Mouse (Mus musculus) common myeloid progenitor, adult 5-6 weeks (primary cell): Measurements from ENCODE around the gene Cyp46a1. TPM values are rescaled to one million over a fixed set of nuclear protein-coding genes. Genes with fewer than 3 reads are reported as not detected.

Source experiments
- ATAC-seq: replicated peaks from 2 replicates; pipeline ENCODE4 v1.8.0; 2016; ENCODE audit warnings: low read depth, mild to moderate bottlenecking, moderate TSS enrichment, inconsistent platforms; ENCODE audit not compliant: poor library complexity, severe bottlenecking
- total RNA-seq: library from RNA; stranded (forward); fragments of 200-1000, 187-1606 nt; gene quantifications from 2 replicates; pipeline ENCODE4 v1.2.3, GENCODE M21; 2017

Gene Cyp46a1
- total RNA-seq, 1 experiment from 2014 or later: not detected

DNA sequence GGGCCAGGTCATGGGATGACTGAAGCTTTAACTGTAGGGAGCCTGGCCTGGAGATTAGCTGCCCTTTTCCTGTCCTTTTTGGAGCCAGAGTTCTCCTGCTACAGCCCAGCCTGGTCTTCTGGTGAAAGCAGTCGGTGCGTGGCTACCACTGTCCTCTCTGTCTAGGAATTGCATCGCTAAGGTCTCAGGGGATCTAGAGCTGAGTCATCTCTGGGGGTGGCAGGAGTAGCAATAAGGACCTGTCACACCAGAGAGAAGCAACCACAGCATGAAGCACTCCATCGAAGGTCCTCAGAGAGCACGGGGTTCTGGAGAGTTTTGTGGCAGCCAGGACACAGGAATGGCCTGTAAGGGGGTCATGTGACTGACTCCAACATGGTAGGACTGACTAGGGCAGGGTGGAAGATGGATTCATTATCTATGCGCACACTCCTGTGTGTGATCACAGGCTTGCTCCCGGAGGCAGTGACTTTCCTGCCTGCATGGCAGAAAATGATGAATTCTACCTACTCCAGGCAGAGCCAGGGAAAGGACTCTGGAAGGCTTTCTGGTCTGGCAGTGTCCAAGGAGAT lies 23.6 kb upstream of the Cyp46a1 start:
- no peak for ATAC-seq

DNA sequence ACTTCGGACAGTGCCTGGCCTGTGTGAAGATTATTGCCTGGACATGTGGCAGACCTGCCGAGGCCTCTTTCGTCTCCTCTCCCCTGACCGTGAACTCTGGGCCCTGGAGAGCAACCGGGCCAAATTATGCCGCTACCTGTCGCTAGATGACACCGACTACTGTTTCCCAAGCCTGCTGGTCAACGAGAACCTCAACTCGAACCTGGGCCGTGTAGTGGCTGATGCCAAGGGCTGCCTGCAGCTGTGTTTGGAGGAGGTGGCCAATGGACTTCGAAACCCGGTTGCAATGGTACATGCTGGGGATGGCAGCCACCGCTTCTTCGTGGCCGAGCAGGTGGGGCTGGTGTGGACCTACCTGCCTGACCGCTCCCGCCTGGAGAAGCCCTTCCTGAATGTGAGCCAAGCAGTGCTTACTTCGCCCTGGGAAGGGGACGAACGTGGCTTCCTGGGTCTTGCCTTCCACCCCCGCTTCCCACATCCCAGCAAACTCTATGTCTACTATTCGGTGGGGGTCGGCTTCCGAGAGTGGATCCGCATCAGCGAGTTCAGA lies 22.4 kb upstream of the Cyp46a1 start:
- ATAC-seq: no peak

DNA sequence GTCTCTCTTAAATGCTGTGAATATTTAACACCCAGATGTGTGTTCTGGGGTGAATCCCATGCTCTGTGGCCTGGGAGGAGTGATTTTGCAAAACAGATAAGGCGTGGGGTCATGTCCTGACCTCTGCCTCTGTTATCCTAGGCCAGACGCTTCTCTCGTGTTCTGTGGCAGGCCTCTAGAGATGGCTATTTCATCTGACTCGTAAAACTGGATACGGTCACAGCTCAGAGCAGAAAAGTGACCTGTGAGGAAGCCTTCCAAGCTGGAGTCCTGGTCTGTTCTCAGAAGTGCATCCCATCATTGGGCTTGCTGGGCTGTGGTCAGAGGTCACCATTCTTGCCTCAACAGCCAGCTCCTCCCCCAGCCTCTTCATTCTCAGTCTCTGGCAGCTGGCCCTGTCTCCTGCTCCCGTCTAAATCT lies 21.7 kb upstream of the Cyp46a1 start:
- ATAC-seq: no peak

DNA sequence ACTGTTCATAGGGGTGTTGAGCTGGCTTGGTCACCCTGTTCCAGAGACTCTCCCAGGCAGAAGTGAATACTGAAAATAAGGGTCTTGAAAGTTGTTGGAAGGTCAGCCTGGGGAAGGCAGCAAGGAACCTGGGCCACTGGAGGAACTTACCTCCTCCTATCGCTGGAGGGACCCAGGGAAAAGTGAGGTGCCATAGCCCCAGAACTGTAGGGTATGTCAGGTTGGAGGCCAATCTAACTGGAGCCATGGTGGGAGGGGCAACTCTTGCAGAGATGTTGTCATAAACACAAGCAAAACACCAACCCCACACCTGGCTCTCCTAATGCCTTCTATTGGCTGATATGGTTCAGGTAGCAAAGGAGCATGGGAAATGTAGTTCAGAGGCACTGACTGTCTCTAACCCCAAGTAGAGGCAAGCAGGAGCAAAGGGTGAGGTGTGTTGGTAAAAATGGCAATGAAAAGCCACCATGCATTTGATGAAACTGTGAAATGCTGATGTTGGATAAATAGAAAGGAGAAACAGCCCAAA lies 20.9 kb upstream of the Cyp46a1 start:
- ATAC-seq: no peak

DNA sequence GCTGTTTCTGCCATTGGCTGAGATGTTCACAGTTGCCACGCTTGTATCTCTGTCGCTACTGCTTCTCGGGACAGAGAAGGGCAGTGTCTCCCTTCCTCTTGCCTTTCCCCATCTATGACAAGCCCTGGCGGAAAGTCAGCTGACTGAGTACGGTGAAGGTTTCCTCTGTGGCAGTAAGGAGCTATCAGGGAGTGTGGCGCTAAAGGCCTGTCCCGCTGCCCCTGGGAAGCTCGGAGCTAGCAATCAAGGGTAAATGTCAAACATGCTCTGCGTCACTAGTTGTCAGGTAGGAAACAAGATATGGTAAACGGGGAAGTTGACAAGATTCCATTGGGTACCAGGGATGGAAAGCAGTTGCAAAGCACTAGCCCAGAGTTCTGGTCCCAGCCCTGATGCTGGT lies 18.4 kb upstream of the Cyp46a1 start:
- ATAC-seq: no peak

DNA sequence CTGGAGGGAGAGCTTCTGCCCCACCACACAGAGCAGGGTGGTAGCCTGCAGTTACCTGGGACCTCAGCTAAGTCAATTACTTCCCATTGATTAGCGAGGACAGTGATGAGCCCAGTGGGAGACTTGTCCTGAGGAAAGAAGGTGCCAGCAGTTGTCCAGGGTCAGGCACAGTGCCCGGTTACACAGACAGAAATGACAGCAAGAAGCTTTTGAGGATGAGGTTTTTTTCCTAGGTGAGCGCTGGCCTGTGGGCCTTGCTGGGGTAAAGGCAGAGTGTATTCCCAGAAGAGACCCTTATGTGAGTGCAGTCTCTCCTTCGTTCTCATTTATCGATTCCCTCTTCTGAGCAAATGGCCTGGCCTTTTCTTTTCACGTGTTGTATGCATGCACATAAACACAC lies 17.5 kb upstream of the Cyp46a1 start:
- no peak for ATAC-seq

DNA sequence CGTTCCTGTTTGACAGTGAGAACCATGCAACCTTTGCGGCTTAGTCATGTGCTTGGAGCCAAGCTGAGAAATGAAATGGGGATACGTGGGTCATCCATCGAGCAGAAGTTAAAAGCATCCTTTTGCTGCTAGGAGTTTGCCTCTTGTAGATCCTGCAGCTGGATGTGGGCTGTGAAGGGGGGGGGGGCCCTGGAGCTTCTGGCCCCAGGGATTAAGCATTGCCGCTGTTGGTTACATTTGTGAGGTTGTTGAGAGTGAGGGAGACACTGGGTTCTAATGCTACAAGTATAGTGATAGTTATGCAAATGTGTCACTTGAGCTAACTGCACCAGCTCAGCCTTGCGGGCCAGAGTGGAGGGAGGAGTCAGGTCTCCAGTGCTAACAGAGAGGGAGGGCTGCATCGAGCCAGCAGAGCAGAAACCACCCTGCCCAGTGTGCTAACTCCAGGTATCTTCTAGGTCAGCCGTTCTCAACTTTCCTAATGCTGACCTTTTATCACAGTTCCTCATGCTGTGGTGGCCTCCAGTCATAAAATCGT lies 16.9 kb upstream of the Cyp46a1 start:
- ATAC-seq: no peak

DNA sequence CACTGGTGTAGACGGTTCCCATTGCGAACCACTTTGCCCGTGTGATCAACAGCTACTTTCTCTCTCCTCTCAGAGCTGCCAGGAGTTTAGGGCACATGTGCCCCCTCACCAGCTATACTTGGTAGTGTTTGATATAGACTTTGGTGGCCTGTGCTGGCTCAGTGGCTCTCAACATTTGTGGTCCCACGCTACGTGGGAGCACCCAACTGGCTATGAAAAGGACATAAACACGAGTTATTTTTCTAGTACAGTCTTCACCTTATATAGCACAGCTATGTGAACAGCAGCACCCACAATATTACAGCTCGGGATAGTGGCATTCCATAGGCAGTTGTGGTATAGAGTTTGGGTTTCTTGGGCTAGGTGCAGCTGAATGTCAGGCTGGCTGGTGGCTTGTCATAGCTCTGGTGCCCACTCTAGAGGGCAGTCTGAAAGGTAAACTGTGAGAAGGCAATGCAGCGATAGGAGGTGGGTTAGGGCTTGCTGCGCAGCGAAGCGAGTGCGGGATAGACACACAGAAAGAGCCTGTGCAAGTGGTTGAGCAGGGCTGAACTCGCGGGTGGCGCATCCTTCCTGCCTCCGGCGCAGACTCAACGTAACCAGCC lies 16.3 kb upstream of the Cyp46a1 start:
- 0 out of 2 replicates have a peak, but pooled peaks have one; percentile 12 for ATAC-seq

DNA sequence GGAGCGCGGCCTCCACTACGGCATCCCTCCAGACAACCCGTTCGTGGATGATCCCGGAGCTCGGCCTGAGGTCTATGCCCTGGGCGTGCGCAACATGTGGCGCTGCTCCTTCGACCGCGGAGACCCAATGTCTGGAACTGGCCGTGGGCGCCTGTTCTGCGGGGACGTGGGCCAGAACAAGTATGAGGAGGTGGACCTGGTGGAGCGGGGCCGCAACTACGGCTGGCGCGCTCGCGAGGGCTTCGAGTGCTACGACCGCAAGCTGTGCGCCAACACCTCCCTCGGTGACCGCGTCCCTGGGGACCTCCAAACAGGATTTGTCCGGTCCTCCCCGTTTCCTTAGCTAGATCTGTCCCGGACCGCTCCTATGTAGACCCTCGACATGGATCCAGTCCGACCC lies 15.7 kb upstream of the Cyp46a1 start:
- 0 out of 2 replicates have a peak, but pooled peaks have one; percentile 30 for ATAC-seq

DNA sequence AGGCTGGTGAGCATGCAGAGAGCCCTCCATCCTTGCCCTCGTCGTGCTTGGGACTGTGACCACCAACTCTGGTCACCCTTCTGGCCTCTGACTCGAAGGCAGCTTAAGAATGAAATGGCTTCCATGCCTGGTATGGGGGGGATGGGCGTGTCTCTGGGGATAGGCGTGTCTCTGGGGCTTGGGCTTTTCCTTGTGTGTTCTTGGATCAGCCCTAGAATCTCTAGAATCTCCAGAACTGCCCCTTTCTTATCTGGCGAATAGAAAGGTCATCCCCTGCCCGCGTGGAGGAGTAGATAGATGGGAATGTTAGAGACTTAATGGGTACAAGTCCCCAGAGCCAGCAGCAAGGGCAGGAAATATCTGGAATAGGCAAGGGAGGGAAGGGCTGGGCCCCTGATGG lies 14.1 kb upstream of the Cyp46a1 start:
- no peak for ATAC-seq

DNA sequence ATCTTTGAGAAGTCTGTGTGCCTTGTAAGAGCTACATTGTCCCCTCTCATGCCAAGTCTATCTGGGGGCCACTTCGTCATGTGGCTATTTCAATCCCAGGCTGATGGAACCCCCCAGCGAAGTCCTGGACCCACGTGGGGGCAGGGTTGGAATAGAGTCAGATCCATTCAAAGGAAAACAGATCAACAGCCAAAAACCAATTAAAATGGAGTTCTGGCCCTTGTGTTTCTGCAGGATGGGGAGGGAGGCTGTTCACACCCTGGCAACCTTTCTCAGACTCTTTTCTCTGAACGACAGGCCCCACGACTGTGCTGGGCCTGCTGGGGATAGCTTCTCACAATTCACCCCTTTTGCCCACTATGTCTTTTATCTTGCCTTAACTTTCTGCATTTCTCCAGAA lies 7.8 kb upstream of the Cyp46a1 start:
- no peak for ATAC-seq

DNA sequence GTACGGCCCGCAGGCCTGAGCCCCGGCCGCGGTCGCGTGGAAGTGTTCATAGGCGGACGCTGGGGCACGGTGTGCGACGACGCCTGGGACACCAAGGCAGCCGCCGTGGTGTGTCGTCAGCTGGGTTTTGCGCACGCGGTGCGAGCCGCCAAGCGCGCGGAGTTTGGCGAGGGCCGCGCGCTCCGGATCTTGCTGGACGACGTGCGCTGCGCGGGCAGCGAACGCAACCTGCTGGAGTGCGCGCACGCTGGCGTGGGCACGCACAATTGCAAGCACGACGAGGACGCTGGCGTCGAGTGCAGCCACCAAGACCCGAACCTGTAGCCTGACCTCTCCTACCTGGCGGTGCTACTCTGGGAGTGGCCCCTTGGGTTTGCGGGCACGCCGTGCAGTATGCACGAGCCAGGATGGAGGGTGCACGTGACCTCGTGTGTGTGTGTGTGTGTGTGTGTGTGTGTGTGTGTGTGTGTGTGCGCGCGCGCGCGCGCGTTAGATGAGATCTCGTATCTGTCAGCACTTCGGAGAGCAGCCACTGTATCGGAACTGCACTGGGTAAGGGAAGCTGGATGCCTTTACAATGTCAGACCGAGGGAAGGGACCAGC lies 6.2 kb upstream of the Cyp46a1 start:
- ATAC-seq: peak; percentile 31; the same call in 1 of the 2 replicates

DNA sequence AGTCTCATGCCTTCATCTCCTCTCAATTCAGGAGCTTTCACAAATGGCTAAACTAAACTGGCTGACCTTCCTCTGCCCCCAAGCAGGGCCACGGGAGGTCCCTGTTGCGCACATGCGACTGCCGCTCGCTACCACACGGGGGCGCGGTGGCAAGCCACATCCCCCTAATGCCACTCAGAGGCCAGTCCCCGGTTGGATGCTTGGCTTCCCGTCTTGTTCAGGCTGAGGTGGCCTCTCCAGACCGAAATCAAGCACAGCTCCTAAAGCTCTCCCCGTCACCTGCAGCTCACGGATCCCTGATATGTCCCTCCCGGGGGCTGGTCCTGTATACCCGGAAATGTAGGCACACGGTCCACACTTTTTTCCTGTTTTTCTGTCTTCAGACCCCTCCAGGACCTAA lies 1.1 kb upstream of the Cyp46a1 start:
- ATAC-seq: peak; percentile 75

DNA sequence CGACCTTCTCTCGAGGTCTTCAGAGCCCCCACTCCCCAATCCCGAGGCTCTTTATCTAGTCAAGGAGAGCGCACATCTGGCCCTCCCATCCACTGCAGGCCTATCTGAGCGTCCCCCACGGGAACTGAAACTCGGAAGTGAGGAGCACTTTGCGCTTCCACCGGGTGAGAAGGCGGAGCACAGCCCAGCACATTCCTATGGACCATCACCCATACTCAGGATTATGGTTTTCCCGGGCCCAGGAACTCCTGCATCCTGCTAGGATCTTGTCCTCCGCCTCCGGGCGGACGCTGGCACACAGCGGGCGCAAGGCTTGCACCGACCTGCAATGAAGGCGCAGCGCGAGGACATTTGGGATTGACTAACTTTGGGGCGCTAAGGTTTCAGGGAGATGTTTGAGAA lies 699 bp upstream of the Cyp46a1 start:
- peak; percentile 53 for ATAC-seq

DNA sequence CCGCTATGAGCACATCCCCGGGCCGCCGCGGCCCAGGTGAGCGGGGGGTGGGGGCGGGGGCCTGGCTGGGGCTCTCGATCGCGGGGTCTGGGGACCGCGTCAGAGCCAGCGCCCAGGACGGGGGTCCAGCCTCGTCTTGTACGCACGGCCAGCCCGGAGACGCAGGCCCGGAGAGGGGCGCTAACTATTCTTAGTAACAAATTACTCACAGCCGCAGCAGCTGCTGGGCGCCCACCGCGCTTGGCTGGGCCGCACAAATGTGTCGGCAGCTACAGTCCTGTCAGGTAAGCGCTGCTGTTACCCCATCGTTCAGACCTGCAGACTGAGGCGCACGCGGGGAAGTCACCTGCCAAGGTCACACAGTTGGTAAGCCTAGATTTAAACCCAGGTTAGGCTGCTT lies 348 bp downstream of the Cyp46a1 start:
- no peak for ATAC-seq

DNA sequence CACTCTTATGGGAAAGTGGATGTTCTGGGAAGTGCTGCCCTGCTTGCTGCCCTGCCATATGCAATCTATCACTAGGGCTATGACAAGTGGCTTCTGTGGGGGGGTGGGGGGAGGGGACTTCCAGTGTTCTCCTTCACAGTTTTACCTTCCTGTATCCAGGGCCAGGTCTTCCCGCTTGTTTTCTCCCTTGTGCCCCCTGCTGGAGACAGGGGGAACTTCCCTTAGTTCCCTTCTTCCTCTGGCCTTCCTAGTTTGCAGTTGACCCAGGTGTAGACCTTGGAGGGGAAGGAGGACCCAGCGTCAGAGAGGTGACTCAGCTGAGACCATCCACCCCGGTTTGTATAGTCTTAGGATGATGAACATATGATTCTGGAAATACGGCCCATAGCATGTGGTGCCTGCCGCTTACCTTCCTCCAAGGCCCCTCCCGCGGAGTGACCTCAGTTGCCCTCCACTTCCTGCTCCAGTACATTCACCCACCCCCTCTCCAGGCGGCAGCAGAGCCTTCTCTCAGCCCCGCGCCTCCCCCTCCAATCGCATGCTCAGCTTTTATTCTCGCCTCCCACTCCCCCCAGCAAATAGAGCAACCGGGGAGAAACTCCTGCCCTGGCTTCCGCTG lies 4.5 kb downstream of the Cyp46a1 start:
- peak; percentile 24; the same call in 1 of the 2 replicates for ATAC-seq

DNA sequence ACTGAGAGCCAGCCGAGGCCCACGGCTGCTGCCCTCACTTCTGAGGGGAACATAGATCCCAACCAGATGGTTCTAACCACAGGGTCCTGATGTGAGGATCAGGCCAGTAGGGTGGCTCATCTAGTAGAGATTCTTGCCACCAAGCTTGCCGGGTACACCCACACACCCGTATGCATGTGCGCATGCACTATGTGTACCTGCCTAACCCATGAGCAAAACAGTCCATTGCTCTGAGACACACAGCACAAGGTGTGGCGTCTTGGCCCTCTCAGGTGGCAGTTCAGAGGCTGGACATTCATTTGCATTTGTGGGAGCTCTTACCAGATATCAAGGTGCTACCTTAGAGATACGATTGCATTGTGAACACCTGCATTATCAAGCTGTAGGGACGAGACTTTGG lies 14.0 kb downstream of the Cyp46a1 start:
- ATAC-seq: no peak

DNA sequence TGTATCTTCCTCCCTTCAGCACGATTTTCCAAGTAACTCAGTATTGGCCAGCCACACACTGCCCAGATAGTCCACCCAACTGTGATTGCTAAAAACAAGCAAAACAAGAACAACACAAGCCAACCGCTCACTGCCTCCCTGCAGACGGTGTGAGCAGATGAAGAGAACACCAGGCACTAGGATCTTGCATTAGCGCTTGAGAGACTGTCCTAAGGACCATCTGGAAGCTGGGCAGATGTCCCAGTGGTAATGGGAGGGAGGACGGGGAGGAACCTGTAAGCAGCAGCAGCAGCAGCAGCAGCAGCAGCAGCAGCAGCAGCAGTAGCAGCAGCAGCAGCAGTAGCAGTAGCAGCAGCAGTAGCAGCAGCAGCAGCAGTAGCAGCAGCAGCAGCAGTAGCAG lies 14.8 kb downstream of the Cyp46a1 start:
- ATAC-seq: no peak

DNA sequence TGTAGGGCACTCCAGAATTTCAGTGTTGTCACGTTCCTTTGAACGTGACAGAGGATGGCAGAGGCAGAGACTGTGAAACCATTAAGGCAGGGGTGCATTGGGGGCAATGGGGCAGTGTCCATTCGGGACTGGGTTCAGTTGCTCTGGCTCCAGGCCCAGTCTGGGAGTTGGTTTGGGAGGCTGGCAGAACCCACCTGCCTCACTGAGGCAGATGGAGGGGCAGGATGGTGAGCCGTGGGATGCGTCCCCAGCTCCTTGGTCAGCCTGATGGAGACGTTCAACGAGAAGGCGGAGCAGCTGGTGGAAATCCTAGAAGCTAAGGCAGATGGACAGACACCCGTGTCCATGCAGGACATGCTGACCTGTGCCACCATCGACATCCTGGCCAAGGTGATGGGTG lies 16.8 kb downstream of the Cyp46a1 start:
- ATAC-seq: no peak

DNA sequence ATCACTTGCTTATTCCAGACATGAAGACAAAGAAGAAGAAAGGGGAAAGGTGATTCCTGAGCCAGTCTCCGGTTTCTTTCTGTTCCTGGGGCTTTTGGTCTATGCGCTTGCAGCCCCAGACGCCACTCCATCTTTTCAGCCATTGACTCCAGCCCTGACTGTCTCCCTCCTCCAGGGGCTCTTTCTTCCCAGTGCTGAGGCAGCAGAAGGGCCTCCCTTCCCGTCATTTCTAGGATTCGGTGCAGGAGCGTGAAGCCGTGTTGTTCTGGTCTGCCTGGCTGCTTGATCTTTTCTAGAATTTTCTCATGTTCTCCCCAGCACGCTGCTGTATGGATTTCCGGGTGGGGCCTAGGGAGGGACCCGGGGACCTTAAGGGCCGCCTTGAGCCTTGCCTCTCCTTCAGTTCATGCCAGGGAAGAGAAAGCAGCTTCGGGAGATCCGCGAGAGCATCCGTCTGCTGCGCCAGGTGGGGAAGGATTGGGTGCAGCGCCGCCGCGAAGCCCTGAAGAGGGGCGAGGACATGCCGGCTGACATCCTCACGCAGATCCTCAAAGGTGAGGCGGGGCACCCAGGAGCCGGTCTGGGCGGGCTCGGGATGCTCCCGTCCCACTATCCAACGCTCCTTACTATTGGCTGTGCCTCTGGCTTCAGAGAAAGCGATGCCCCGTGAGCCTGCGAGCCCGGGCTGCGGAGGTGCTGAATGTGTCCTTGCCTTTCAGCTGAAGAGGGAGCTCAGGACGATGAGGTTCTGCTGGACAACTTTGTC lies 18.4 kb downstream of the Cyp46a1 start:
- no peak for ATAC-seq
